Mouse (Mus musculus): Measurements from ENCODE around the gene Nans. TPM values are rescaled to one million over a fixed set of nuclear protein-coding genes. Genes with fewer than 3 reads are reported as not detected.

The Nans gene
- polyA plus RNA-seq, 1 experiment, result 103 TPM

DNA sequence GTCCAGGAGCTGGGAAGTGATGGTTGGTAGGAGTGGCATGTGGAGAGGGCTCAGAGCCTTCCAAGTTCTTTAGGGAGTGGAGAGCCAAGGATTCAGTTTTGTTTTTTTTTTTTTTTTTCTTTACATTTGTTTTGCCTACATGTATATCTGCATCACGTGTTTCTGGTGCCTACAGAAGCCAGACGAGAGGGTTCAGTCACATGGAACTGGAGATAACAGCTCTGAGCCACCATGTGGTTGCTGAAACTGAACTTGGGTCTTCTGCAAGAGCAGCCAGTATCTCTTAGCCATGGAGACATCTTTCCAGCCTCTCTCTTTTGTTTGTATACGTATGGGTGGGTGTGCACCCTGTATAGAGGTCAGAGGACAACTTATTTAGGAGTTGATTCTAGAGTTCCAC is 14.8 kb downstream of the Nans start:
- no peaks in the 10 kb centered on the region for H3K27me3 ChIP-seq (ENCODE audit: control insufficient read depth, insufficient read depth, low read length, poor library complexity, severe bottlenecking)
- H3K27ac ChIP-seq (ENCODE audit: insufficient read depth, low read length), result no peak overlapping the region
- TF ChIP-seq EP300 (IDR thresholded peaks at IDR 0.05; ENCODE audit: insufficient read depth, low read depth, low read length), result no peak
- TF ChIP-seq CTCF (IDR thresholded peaks at IDR 0.05; ENCODE audit: low read depth, low read length), result no peak
- TF ChIP-seq POLR2A (IDR thresholded peaks at IDR 0.05; ENCODE audit: insufficient read depth, low read length), result no peak
- H3K4me3 ChIP-seq (ENCODE audit: low read depth, low read length), result no peak overlapping the region
- no peak overlapping the region for H3K9ac ChIP-seq (ENCODE audit: low read depth, poor library complexity, severe bottlenecking)
- peaks cover 15% of the 10 kb centered on the region for H3K36me3 ChIP-seq (ENCODE audit: control insufficient read depth, insufficient read depth, low read length, poor library complexity, severe bottlenecking)
- H3K4me1 ChIP-seq (ENCODE audit: control insufficient read depth, insufficient read depth, low read length), result no peaks in the 10 kb centered on the region
- H3K9me3 ChIP-seq (replicated peaks; ENCODE audit: control insufficient read depth, insufficient read depth, low read length, poor library complexity, severe bottlenecking), result no peaks in the 10 kb centered on the region

GRCm38 (mm10) chr4:46505361-46506057 is 16.5 kb downstream of the Nans start:
- Histone ChIP-seq H3K27ac (ENCODE audit: insufficient read depth, low read length) (no peak overlapping the region), H3K4me1 (ENCODE audit: control insufficient read depth, insufficient read depth, low read length) (no peaks in the 10 kb centered on the region), H3K4me3 (ENCODE audit: low read depth, low read length) (no peak overlapping the region), H3K9ac (ENCODE audit: low read depth, poor library complexity, severe bottlenecking) (no peak overlapping the region), H3K27me3 (ENCODE audit: control insufficient read depth, insufficient read depth, low read length, poor library complexity, severe bottlenecking) (no peaks in the 10 kb centered on the region), H3K36me3 (ENCODE audit: control insufficient read depth, insufficient read depth, low read length, poor library complexity, severe bottlenecking) (peaks cover 7% of the 10 kb centered on the region; the same call in 1 of the 2 replicates), H3K9me3 (replicated peaks; ENCODE audit: control insufficient read depth, insufficient read depth, low read length, poor library complexity, severe bottlenecking) (peaks cover 2% of the 10 kb centered on the region; the same call in 1 of the 2 replicates)
- TF ChIP-seq POLR2A (IDR thresholded peaks at IDR 0.05; ENCODE audit: insufficient read depth, low read length) (no peak), EP300 (IDR thresholded peaks at IDR 0.05; ENCODE audit: insufficient read depth, low read depth, low read length) (no peak), CTCF (IDR thresholded peaks at IDR 0.05; ENCODE audit: low read depth, low read length) (no peak)

DNA sequence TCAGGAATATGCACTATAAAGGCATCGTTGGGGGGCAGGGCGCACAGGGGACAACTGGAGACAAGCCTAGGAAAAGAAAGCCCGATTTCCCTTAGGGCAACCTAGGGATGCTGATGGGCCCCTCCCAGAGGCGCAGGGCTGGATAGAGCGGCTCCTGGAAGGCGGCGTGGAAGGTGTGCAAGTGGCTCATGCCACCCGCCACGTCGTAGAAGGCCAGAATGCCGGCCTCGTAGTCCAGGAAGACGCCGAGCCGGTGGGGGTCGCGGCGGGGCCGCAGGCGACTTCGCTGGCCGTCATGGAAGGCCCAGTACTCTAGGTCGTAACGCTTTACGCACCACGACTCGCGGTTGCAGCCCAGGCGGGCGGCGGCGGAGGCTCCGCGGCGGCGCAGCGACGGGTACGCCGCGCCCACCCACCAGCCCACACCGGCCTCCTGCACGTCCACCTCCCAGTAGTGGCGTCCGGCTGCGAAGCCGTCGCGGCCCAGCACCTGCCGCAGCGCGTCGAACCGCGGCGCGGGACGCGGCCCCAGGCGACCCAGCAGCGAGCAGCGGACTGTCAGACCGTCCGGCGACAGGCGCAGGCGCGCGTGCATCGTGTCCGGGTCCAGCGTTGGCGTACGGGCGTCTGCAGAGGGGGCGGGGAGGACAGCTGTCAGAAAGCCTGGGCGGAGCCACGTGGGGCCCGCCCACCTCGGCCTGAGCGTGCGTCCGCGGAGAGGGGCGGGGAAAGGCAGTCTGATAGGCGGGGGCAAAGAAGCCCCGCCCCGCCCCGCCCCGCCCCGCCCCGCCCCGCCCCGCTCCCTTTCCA is 18.0 kb downstream of the Nans start:
- Histone ChIP-seq H3K4me3 (ENCODE audit: low read depth, low read length) (peak overlapping the region; percentile 53), H3K9ac (ENCODE audit: low read depth, poor library complexity, severe bottlenecking) (0 out of 2 replicates have a peak overlapping the region, but pooled peaks have one; percentile 20), H3K27me3 (ENCODE audit: control insufficient read depth, insufficient read depth, low read length, poor library complexity, severe bottlenecking) (no peaks in the 10 kb centered on the region), H3K36me3 (ENCODE audit: control insufficient read depth, insufficient read depth, low read length, poor library complexity, severe bottlenecking) (0 out of 2 replicates have a peak, but pooled peaks cover 3% of the 10 kb centered on the region), H3K9me3 (replicated peaks; ENCODE audit: control insufficient read depth, insufficient read depth, low read length, poor library complexity, severe bottlenecking) (peaks cover 4% of the 10 kb centered on the region; the same call in 1 of the 2 replicates), H3K4me1 (ENCODE audit: control insufficient read depth, insufficient read depth, low read length) (no peaks in the 10 kb centered on the region), H3K27ac (ENCODE audit: insufficient read depth, low read length) (no peak overlapping the region)
- no peak for TF ChIP-seq EP300 (IDR thresholded peaks at IDR 0.05; ENCODE audit: insufficient read depth, low read depth, low read length)
- no peak for TF ChIP-seq POLR2A (IDR thresholded peaks at IDR 0.05; ENCODE audit: insufficient read depth, low read length)
- TF ChIP-seq CTCF (IDR thresholded peaks at IDR 0.05; ENCODE audit: low read depth, low read length), result no peak

GRCm38 (mm10) chr4:46507736-46508460 is 18.9 kb downstream of the Nans start:
- TF ChIP-seq CTCF (IDR thresholded peaks at IDR 0.05; ENCODE audit: low read depth, low read length), result peak; percentile 84
- TF ChIP-seq EP300 (IDR thresholded peaks at IDR 0.05; ENCODE audit: insufficient read depth, low read depth, low read length), result no peak
- TF ChIP-seq POLR2A (IDR thresholded peaks at IDR 0.05; ENCODE audit: insufficient read depth, low read length), result no peak
- Histone ChIP-seq H3K9ac (ENCODE audit: low read depth, poor library complexity, severe bottlenecking) (no peak overlapping the region), H3K4me3 (ENCODE audit: low read depth, low read length) (peak overlapping the region; percentile 44; the same call in 1 of the 2 replicates)

GRCm38 (mm10) chr4:46520491-46520890 is 31.4 kb downstream of the Nans start:
- Histone ChIP-seq H3K9ac (ENCODE audit: low read depth, poor library complexity, severe bottlenecking) (no peak overlapping the region), H3K9me3 (replicated peaks; ENCODE audit: control insufficient read depth, insufficient read depth, low read length, poor library complexity, severe bottlenecking) (peaks cover 5% of the 10 kb centered on the region; the same call in 1 of the 2 replicates), H3K27me3 (ENCODE audit: control insufficient read depth, insufficient read depth, low read length, poor library complexity, severe bottlenecking) (no peaks in the 10 kb centered on the region), H3K36me3 (ENCODE audit: control insufficient read depth, insufficient read depth, low read length, poor library complexity, severe bottlenecking) (no peaks in the 10 kb centered on the region), H3K4me3 (ENCODE audit: low read depth, low read length) (no peak overlapping the region), H3K27ac (ENCODE audit: insufficient read depth, low read length) (no peak overlapping the region), H3K4me1 (ENCODE audit: control insufficient read depth, insufficient read depth, low read length) (no peaks in the 10 kb centered on the region)
- no peak for TF ChIP-seq CTCF (IDR thresholded peaks at IDR 0.05; ENCODE audit: low read depth, low read length)
- TF ChIP-seq EP300 (IDR thresholded peaks at IDR 0.05; ENCODE audit: insufficient read depth, low read depth, low read length), result no peak
- no peak for TF ChIP-seq POLR2A (IDR thresholded peaks at IDR 0.05; ENCODE audit: insufficient read depth, low read length)

More at GRCm38 (mm10) chr4:46507736-46508460, 18.9 kb downstream of the Nans start:
- no peaks in the 10 kb centered on the region for H3K4me1 ChIP-seq (ENCODE audit: control insufficient read depth, insufficient read depth, low read length)
- no peak overlapping the region for H3K27ac ChIP-seq (ENCODE audit: insufficient read depth, low read length)
- H3K9me3 ChIP-seq (replicated peaks; ENCODE audit: control insufficient read depth, insufficient read depth, low read length, poor library complexity, severe bottlenecking), result peaks cover 4% of the 10 kb centered on the region; the same call in 1 of the 2 replicates
- 0 out of 2 replicates have a peak, but pooled peaks cover 3% of the 10 kb centered on the region for H3K36me3 ChIP-seq (ENCODE audit: control insufficient read depth, insufficient read depth, low read length, poor library complexity, severe bottlenecking)
- no peaks in the 10 kb centered on the region for H3K27me3 ChIP-seq (ENCODE audit: control insufficient read depth, insufficient read depth, low read length, poor library complexity, severe bottlenecking)

Measured in ES-Bruce4 (cell line).